Mouse (Mus musculus) liver, embryonic 15.5 days (tissue): ENCODE measurements at regions not wholly inside any gene's neighbourhood (a gene's known extent, or its start where the extent isn't known, plus 50 kb on each side); places are given as distances from the start of the nearest gene placed in this dataset.

Experiments
- ATAC-seq: fragments of 200-750 bp; cut with Nextera tagmentation; 2 replicates; pipeline ENCODE4 v1.8.0; 2017; ENCODE audit warnings: moderate number of reproducible peaks, mild to moderate bottlenecking, moderate library complexity; ENCODE audit not compliant: insufficient read depth
- H3K27ac ChIP-seq: fragments of 300-500 bp; sonication (generic); replicated peaks from 2 replicates; pipeline ENCODE4 v1.5.1; 2015; ENCODE audit warnings: mild to moderate bottlenecking, inconsistent platforms
- H3K27me3 ChIP-seq: fragments of 300-500 bp; sonication (generic); 2 replicates; pipeline ENCODE4 v1.6.1; 2015; ENCODE audit warnings: mild to moderate bottlenecking, inconsistent platforms
- H3K36me3 ChIP-seq: fragments of 300-500 bp; sonication (generic); replicated peaks from 2 replicates; pipeline ENCODE4 v1.6.1; 2015; ENCODE audit warnings: moderate library complexity, mild to moderate bottlenecking, inconsistent platforms
- H3K4me1 ChIP-seq: fragments of 300-500 bp; sonication (generic); replicated peaks from 2 replicates; pipeline ENCODE4 v1.6.1; 2015; ENCODE audit warnings: inconsistent platforms
- H3K4me2 ChIP-seq: fragments of 300-500 bp; sonication (generic); 2 replicates; pipeline ENCODE4 v1.6.1; 2015; ENCODE audit warnings: moderate library complexity, mild to moderate bottlenecking, inconsistent platforms
- H3K4me3 ChIP-seq: fragments of 300-500 bp; sonication (generic); replicated peaks from 2 replicates; pipeline ENCODE4 v1.5.1; 2015; ENCODE audit warnings: mild to moderate bottlenecking, inconsistent platforms
- H3K9ac ChIP-seq: fragments of 300-500 bp; sonication (generic); 2 replicates; pipeline ENCODE4 v1.6.1; 2015; ENCODE audit warnings: moderate library complexity, mild to moderate bottlenecking, inconsistent platforms
- H3K9me3 ChIP-seq: fragments of 300-500 bp; sonication (generic); replicated peaks from 2 replicates; pipeline ENCODE4 v1.6.1; 2016; ENCODE audit warnings: inconsistent platforms
- WGBS: fragments of 180-500 bp; shearing (Covaris S2); methylation state at CpG from one replicate; pipeline ENCODE4 v1.1.7; 2015; ENCODE audit warnings: mixed read lengths; ENCODE audit not compliant: insufficient replicate concordance; 5-methylcytosine and 5-hydroxymethylcytosine counted together

DNA sequence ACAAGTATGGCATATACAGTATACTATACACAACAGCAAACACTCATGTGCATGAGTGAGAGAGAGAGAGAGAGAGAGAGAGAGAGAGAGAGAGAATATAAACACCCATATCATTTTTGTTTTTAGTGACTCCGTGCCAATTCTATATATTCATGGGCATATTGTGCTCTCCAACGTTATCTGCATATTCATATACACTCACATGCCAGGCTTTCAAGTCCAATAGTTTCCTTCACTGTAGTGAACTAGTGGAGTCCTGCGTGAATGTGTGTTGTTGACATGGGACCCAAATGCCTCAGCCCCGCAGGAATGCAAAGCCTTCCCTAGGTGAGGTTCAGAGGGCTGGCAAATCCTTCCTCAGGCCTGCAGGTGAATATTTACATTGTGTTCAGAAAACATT is 53.4 kb upstream of the Nab1 start:
- H3K4me2 ChIP-seq = no peak overlapping the region
- 59% methylated on average over 4 of the region's 4 CpGs for WGBS
- no peak overlapping the region for H3K9ac ChIP-seq
- no peak overlapping the region for H3K4me3 ChIP-seq
- no peaks in the 10 kb centered on the region for H3K9me3 ChIP-seq
- no peak for ATAC-seq
- no peaks in the 10 kb centered on the region for H3K36me3 ChIP-seq
- no peak overlapping the region for H3K27ac ChIP-seq
- no peaks in the 10 kb centered on the region for H3K4me1 ChIP-seq
- no peaks in the 10 kb centered on the region for H3K27me3 ChIP-seq

DNA sequence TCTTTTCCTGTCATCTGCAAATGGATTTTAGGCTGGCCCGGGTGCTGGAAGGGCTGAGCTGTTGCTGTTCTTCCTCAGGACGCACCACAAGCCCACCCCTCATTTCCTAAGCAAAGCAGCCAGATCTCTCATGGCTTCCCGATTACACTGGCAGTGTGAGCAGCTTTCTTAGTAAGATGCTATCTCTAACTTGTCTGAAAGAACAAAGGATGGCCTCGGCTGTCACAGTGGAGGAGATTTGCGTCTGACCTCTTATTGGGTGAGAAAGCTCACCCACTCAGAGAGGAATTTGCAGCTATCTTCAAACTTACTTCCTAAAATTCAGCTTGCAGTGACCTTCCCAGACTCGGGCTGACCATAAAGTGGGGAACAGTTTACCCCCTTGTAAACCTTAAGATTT is 64.7 kb upstream of the Nemp2 start:
- H3K9me3 ChIP-seq = no peaks in the 10 kb centered on the region
- H3K4me2 ChIP-seq = no peak overlapping the region
- H3K9ac ChIP-seq = no peak overlapping the region
- H3K36me3 ChIP-seq = no peaks in the 10 kb centered on the region
- H3K4me1 ChIP-seq = no peaks in the 10 kb centered on the region
- H3K4me3 ChIP-seq = no peak overlapping the region
- no peak overlapping the region for H3K27ac ChIP-seq
- ATAC-seq = no peak
- H3K27me3 ChIP-seq = no peaks in the 10 kb centered on the region
- WGBS = 5% methylated on average over 6 of the region's 6 CpGs

DNA sequence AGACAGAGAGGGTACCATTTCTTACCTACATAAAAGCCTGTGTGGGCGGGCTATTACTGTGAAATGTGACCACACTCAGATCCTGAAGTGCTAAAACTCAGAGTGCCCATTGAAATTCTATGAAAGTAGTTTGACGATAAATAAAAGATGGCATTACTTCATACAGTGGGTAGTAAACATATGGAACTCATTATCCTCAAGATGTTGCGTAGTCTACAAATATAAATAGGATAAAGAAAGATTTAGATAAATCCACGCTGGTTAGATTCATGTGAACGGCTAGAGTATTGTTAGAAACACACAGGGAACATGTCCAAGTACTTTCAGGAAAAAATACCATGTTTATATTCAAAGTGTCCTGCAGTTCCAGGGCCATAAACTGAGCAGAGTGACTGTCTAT is 58.8 kb upstream of the Nemp2 start:
- no peaks in the 10 kb centered on the region for H3K4me1 ChIP-seq
- no peak overlapping the region for H3K27ac ChIP-seq
- H3K4me2 ChIP-seq = no peak overlapping the region
- H3K27me3 ChIP-seq = no peaks in the 10 kb centered on the region
- no peak overlapping the region for H3K4me3 ChIP-seq
- WGBS = 71% methylated on average over 5 of the region's 5 CpGs
- H3K36me3 ChIP-seq = no peaks in the 10 kb centered on the region
- ATAC-seq = no peak
- no peaks in the 10 kb centered on the region for H3K9me3 ChIP-seq
- H3K9ac ChIP-seq = no peak overlapping the region

GRCm38 (mm10) chr1:52578298-52579056 is 52.0 kb upstream of the Nemp2 start:
- Histone ChIP-seq H3K9me3 (no peaks in the 10 kb centered on the region), H3K27ac (peak overlapping the region; percentile 19; the same call in 1 of the 2 replicates), H3K27me3 (no peaks in the 10 kb centered on the region), H3K4me1 (peaks cover 7% of the 10 kb centered on the region; the same call in 1 of the 2 replicates), H3K4me2 (peak overlapping the region; percentile 30; the same call in 1 of the 2 replicates), H3K4me3 (no peak overlapping the region), H3K9ac (no peak overlapping the region), H3K36me3 (no peaks in the 10 kb centered on the region)
- peak; percentile 63 for ATAC-seq
- WGBS = 12% methylated on average over 5 of the region's 5 CpGs

DNA sequence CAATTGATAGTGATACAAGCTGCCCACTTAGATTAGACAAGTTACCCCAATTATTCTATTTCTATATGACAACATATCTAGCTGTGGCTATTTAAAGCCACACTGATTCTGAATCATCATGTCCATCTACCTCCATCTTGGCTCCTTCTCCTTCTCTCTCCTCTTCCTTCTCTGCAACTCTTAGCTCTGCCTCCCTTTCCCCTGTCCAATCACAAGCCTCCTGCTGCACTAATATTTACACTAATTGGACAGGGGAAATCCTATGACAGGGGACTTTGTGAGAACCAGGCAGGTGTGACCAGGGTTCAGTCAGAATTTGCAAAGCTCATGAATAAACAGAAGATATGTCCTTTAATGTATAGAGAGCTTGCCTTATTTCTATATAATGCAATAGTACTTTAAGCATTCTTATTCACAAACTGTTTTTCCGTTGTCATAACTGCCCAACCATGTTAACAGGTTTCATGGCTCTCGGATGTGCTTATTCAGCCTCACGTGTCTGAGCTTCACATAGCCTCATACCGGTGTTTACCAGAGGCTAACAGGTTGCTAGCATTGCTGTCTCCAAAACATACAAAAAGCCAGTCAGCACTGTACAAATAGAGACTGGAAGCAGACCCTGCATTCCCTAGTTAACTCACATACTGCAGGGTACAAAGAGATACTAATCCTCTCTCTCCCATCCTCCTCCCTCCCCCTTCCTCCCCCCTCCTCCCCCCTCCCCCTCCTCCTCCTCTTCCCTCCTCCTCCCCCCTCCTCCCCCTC is 50.2 kb upstream of the Nemp2 start:
- Histone ChIP-seq H3K4me1 (peaks cover 7% of the 10 kb centered on the region; the same call in 1 of the 2 replicates), H3K36me3 (no peaks in the 10 kb centered on the region), H3K9me3 (no peaks in the 10 kb centered on the region), H3K27ac (no peak overlapping the region), H3K4me2 (no peak overlapping the region), H3K4me3 (no peak overlapping the region), H3K9ac (no peak overlapping the region), H3K27me3 (no peaks in the 10 kb centered on the region)
- WGBS = 63% methylated on average over 4 of the region's 4 CpGs
- ATAC-seq = no peak
